Mouse (Mus musculus) neural tube, embryonic 10.5 days (tissue): ENCODE measurements at regions not wholly inside any gene's neighbourhood (a gene's known extent, or its start where the extent isn't known, plus 50 kb on each side); places are given as distances from the start of the nearest gene placed in this dataset.

Experiments
- DNase-seq: peaks from one replicate; pipeline ENCODE4 v3.0.0-alpha.2; 2017; ENCODE audit warnings: low spot score; ENCODE audit errors: extremely low spot score

DNA sequence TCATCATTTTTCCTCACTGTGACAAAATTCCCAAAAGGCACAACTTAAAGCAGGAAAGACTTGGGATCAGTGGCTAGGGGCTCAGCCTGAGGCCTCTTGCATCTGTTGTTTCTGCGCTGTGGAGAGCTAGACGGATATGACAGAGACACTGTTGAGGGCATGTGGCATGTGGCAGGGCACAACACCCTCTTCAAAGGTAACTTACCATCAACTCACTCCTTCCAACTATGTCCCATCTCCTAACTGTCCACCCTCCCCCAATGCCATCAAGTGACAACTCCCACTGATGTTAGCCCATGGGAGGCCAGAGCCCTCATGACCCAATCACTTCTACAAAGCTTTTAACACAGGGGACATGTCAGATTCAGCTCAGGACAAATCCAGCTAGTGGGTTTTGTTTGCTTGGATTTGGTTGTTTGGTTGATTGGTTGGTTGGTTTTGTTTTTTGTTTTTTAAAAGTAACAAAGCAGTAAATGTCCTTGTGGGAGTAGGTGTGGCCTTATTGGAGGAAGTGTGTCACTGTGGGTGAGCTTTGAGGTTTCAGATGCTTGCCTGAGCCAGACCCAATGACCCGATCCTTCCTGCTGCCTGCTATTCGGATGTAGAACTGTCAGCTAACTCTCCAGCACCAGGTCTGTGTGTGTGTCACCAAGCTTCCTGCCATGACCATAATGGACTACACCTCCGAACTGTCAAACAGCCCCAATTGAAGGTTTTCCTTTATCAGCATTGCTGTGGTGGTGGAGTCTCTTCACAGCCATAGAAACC is 53.2 kb upstream of the Lef1 start:
- DNase-seq, result no peak

DNA sequence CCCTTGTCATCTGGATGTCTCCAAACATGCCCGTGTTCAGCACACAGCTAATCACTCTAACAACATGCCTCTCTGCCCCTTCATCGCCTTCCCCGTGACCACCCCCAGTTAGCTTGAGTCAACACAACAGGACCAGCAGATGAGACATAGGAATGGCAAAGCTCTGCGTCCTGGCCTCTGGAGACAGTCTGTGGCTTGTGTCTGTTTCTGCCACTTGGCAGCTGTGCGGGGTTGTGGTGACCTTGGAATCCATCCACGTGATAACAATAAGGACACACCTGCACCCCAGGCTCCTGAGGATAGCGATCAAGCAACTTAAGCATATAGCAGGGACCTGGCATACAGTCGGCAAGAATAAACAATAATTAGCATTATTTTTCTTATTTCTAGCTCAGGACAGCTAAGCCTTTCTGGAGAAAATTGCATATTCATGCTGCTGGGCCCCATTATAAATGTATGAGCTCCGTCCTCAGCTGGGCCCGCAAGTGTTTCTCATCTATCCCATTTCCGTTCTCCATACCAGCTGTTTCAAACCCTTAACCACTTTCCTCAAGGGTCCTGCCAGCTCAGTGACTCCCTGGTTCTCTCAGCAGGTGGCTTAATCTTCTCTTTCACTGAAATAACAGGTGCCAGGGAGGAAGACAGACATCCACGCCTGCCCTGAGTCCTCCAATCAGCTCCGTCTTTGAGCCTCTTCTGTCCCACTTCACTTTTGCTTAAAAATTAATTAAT is 55.9 kb upstream of the Lef1 start:
- no peak for DNase-seq

DNA sequence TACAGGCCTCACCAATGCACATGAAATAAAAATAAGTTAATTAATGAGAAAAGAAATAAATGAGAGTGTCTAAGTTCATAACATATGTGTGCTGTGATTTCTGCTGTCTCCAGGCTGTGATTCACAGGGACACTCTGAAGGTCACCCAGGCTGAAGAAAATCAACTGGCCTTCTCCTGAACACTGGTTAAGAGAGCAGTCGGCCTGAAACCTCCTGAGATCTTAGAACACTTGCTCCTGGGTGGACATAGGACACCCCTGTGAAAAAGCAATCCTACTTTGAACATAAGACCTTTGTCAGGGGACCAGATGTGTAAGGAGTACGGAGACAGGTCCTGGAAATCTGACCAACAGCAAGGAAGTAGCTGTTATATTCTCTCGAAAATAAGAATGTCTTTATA is 62.6 kb upstream of the Lef1 start:
- no peak for DNase-seq

DNA sequence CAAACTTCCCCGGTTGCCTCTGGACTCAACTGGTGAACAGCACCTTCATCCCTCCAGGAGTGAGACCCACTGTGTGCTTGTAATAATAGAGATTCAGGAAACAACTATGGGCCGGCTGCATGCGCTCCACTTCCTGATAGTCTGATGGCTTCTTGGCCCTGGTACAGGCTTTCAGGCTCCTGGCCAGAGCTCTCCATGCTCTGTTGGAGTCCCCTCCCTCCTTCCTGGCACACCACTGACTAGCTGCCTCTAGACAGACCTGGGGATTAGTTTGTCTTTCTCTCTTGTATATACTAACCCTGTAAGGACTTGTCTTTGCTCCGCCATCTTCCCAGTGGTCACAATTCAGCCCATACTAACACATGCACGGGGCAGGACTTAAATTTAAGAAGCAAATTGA is 63.9 kb upstream of the Lef1 start:
- DNase-seq, result no peak

DNA sequence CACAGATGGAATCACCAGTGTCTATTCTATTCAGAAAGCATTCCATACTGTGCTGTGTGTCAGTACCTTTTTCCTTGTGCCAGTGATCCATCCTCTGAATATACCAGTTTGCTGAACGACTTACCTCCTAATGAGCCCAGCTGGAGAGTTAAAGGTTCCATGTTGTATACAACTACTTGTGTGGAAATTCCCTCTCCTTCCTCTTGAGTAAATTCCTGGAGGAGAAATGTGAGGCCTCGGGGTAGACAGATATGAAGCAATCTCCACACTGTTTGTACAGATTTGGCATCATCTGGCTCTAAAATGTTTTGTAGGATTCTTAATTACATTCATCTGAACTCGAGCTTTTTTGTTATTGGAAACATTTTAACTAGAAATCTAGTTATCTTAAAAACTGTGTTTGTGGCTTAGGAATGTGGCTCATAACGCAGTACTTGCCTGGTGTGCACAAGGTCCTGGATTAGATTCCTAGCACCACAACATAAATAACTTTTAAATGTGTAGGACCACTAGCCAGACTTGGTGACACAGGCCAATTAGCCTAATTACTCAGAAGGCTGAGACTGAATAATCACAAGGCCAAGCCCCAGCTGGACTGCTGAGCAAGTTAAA is 70.0 kb upstream of the Lef1 start:
- no peak for DNase-seq

DNA sequence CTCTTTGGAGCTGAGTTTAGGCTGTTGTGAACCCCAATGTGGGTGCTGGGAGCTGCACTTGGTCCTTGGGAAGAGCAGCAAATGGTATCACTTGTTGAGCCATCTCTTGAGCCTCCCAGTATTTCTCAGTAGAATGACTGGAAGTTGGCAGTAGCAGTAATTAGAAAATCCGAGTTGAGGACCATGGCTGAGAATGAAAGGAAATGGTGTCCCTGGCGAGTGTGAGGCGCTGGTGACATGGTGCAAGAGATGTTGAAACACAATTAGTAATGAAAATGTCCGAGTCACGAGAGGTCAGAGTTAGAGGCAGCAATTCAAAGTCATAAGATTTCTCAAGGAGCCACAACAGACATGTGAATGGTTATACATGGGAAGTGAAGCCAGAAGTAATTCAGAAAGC is 73.2 kb upstream of the Lef1 start:
- no peak for DNase-seq

DNA sequence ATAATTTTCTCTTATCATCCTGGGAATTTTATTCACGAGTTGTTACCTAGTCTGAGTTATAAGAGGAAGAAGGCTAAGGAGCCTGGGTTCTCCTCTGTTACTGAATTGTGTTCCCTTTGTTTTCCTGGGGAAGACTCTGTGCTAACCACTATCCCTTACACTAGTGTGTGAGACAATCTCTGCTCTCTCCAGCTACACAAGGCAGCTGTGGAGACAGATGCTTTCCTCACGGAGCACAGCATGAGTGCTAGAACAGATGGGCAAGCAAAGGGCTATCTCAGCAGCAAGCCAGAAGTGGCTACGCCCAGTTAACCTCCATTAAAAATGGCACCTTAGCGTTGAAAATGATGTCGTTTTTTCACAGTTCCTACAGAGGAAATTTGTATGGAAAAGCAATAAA is 75.5 kb upstream of the Lef1 start:
- no peak for DNase-seq

DNA sequence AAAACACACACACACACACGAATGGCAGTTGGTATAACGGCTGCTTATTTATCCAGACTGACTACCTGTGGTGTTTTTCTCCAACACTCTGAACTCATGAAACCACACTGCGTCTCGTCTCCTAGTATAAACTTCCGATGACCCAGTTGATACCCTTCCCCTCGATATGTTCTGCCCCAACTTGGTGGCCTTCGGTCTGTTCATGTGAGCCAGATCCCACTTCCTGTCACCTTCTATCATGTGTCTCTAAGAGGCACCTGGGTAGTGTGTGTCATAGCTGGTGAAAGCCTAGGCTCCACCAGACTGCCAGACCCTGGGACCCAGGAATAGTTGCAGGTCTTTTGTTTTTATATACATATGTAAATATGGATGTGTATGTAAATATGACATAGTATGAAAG is 83.9 kb upstream of the Lef1 start:
- DNase-seq, result no peak

DNA sequence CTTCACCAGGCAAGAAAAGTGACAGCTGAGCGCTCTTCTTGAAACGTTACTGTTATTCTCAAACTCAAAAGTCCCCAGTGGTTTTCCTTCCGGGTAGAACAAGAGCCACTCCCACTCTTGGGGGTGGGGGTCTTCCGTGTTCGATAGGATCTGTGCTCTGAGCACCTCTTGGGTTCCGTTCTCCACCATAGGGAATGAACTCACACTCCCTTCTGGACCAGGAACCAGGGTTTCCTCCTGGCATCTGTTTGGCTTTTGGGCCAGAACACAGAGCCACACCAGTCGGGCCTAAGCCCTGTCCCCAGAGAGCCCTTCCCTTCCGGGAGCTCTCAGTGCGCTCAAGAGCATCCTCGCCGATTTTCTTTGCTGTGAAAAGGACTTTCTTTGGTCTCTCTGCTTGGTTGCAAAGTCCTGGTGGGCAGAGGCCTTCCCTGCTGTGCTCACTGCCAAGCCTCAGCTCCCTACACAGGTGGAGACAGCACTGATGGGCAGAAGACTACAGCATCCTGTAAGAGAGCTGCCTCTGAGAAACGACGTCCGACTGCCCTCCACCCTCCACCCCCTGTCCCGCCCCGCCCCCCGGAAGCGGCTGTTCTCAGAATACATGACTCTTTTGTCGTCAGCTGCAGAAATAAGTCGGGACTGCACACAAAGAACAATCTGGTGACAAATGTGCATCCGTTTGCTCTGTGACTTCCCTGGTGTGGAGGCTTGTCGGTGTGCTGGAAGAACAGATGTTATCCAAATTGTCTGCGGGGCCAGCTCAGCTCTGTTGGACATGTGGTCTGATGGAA is 90.9 kb upstream of the Lef1 start:
- DNase-seq, result peak; percentile 65

DNA sequence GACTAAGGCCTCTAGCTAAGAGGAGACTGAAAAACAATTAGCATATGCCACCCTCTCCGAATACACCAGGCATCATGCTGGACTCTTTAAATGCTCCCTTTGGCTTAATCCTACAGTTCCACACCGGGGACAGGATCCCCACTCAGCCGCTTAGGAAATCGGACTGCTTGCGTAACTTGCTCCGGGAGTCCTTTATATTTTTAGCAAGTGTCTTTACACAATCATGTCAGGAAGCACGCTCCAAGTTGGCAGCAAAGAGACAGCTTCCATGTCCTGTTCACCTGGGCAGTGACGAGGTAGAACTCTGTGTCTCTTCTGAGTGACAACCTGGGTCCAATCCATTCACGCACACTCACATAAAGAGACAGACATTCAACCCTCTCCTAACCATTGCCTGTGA is 92.4 kb upstream of the Lef1 start:
- no peak for DNase-seq

DNA sequence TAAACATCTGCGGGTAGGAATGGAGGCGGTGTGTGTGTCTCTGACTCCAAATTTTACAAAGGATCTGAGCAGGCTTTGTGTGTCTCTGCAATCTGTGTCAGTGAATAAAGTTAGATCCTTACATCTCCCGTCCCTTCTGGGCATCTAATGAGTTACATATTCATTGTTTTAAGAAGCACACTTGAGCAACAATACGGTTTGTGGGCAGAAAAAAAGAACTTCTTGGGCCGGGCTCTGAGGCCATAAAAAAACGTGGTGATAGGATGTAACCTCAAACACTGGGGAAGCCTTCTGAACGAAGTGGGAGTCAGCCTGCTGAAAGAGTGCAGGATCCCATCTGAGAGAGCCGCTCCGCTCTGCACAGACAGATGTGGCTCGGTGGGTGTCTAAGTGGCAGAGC is 94.2 kb upstream of the Lef1 start:
- no peak for DNase-seq

DNA sequence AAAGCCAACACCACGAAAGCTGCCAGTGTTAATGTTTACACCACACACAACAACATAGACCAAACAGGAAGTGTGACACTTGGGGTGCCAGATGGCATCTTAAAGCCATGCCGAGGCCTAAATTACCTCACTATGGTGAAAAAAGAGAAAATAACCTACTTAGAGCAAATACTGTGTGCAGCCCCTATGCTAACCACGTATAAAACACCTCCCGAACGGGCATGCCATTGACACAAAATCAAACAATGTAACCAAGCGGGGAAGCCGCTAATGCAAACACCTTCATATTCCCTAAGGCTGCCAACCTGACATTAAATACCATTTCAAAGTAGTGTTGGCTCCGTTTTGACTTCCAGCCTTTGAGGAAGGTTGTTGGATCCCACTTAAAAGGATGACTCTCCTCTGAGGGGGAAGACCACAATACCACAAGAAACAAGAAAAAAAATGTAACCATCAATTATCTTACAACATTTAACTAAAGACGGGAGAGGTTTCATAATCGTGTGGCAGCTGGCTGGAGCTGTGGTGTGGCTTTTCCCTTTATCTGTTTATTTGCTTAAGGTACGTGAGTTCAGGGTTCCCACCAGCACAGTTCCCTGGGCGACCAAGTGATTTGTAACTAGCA is 96.1 kb upstream of the Lef1 start:
- no peak for DNase-seq

DNA sequence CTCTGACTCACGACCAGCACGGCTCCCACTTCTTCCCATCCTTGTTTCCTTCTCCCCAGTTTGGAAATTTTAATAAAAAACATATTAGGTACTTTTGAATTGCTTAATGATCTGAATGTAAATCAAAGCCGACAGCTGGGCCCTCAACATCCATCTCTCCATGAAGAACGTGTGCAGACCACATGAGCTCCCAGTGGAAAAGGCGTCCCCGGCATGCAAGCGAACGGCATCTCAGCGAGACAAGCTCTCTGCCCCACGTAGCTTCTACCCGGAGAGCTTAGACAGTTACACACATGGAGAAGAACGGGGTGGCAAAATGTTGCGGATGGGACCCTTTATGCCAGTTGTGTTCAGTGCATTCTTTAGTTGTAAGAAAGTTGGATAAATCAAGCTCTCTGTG is 109.6 kb upstream of the Lef1 start:
- no peak for DNase-seq

DNA sequence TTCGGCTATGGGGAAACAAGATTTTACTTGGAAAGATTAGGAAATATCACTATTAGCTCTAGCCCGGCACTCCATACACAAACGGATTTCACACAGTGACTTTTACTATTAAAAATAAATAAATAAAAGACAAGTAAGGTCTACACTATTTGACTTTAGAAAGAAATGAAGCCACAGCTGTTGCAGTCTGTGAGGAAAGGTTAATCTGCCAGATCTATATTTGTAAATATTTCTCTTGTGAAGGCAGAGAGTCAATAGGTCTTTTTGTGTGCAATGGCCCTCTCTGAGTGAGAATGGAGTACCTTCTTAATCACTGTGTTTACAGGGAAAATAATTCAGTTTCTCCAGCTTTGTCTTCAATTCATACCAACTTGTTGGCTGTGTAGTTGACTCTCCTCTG is 110.0 kb upstream of the Lef1 start:
- DNase-seq, result no peak

DNA sequence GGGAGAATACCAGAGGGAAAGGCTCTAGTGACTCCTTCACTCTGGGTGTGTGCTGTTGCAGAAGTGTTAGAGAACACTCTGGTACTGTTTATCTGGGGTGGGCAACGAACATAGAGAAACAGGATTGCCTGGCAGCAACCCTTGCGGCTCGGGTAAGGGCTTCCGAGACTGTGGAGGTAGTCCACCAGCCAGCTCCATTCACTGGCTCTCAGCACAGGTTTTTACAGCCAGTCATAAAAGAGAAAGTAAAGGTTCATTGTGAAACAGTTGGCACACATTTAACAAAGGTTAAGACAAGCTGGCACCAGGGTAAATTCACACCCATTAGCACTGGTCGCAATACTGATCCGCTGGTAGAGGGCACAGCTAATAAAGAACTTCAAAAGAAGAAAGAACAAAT is 110.5 kb upstream of the Lef1 start:
- DNase-seq, result no peak

DNA sequence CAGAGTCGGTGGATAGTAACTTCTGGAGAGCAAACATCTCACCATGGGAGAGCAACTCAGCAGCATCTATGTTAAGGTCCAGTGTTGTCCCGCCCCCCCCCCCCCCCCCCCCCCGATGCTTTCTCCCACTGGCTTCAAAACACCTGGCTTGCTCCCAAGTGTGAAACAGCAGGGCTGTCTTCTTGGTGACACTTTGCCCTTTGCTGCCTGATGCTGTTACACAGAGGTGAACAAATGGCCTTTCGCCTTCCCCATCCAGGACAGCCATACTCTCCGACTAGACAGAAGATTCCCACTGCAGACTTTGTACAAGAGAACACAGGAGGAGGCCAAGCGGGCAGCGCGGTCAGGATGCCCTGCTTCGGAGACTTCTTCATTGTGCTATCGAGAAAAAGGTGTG is 111.8 kb upstream of the Lef1 start:
- DNase-seq, result no peak

DNA sequence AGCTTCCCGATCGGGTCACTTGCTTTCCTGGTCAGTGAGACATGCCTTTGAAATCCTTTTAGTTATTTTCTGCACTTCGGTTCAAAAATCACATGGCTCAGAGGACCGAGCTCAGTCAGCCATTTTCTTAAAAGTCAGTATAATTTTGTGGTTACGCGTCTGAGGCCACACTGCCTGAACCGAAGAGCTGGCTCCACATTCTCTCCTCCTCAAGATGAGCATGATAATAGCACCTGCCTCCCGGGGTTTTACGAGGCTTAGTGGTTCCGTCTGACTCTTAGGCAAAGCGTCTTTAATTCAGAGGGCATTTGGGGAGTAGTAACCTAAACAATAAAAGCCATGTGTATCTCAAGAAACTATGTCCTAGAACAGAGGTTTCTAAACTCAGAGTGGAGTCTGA is 113.5 kb upstream of the Lef1 start:
- no peak for DNase-seq

DNA sequence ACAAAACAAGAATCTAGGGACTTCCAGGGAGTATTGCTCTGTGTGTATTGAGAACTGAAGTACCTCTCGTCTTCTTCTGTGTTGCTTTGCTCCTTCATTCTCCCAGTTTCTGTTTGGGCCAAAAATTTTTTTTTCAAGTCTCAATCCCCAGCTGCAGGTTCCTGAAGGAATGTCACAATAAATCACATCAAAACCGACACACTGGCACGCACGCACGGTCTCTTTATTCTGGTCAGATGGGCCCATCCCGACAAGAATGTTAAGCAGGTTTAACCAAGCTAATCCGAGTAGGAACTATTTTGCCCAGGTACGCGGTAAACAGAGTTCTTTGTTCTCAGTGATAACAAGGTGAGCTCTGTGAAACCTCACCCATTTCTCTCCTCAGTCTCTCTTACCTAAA is 118.3 kb upstream of the Lef1 start:
- no peak for DNase-seq

DNA sequence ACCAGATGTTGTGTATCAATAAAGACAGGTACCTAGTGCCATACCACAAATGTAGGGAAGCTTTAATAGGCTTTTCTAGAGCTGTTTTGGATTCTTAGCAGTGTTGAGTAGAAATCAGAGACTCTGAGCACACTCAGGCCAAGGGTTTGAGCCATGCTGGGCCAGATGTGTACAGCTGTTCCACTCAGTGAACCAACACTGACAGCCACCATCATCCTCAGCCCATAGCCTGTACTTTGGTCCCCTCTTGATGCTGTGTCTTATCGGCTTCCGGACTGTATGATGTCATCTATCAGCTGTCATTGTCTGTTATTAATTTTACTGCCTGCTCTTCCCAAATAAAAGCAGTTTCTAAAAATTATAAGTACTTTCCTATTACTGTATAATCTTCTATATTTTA is 123.6 kb upstream of the Lef1 start:
- DNase-seq, result no peak

DNA sequence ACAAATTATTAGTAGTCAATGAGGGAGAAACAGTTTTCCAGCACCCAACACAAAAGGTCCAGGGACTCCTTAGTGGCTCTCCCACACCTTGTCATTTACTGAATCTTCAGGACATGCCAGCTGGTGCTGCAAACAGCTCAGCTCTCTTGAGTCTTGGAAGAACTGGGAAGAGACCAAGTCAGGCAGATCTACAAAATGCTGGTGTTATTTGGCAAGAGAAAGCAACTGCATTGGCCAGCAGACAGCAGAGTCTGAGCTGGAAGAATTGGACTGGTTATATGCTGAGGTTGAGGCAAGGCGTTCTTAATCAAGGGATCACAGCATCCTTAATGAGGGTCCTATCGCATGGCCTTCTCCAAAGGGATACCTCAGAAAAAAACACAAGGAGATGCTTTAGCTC is 124.2 kb upstream of the Lef1 start:
- DNase-seq, result no peak

DNA sequence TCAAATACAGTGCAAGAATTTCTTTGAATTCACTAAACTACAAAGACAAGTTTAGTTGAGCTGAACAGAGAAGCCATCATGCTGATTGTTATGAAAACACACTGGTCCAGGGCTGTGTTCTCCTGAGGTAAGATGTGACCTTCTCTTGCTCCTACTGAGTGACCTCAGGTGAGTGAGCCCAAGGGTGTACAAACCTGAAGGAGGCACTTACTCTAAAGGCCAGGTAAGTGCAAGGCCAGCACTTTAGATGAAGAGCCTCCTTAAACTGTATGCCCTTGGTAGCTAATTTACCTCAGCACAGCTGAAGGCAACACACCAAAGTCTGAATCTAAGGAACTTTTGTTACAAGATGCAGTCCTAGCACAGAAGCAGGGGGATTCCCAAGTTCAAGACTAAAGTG is 128.7 kb upstream of the Lef1 start:
- no peak for DNase-seq
